Mouse (Mus musculus): ENCODE measurements around the gene Parn.

GRCm38 (mm10) chr16:13504476-13504875 is 163.5 kb downstream of the Parn start:
- TF ChIP-seq CTCF (IDR thresholded peaks at IDR 0.05; ENCODE audit: low read depth), result no peak
- TF ChIP-seq EP300 (IDR thresholded peaks at IDR 0.05; ENCODE audit: low read depth), result no peak
